Mouse (Mus musculus) heart, embryonic 14.5 days (tissue): ENCODE results near the gene Tmem198. TPM values are rescaled to one million over a fixed set of nuclear protein-coding genes. Genes with fewer than 3 reads are reported as not detected.
A peak's percentile ranks its signal among the peaks of the same experiment; 100 is the strongest.

Source experiments
- ATAC-seq: fragments of 200-750 bp; cut with Nextera tagmentation; 2 replicates; pipeline ENCODE4 v1.8.0; 2017; ENCODE audit warnings: low read depth, moderate TSS enrichment; ENCODE audit not compliant: insufficient number of reproducible peaks, insufficient read depth, low FRiP score
- H3K27ac ChIP-seq, 2 experiments: fragments of 200-500 bp in 1 of 2; fragments of 300-500 bp in 1 of 2; sonication (generic) in 1 of 2; replicated peaks in 1 of 2; 2 replicates each; pipeline ENCODE4 v1.5.1; 2012 to 2014; ENCODE audit warnings: low read depth in 2 of 2, low read length in 2 of 2, control low read depth in 1 of 2, mild to moderate bottlenecking in 1 of 2, mixed read lengths in 1 of 2; ENCODE audit not compliant: control insufficient read depth in 1 of 2, insufficient read depth in 1 of 2
- H3K27me3 ChIP-seq: fragments of 300-500 bp; sonication (generic); 2 replicates; pipeline ENCODE4 v1.6.1; 2014; ENCODE audit warnings: mild to moderate bottlenecking, low read length, control low read depth; ENCODE audit not compliant: control insufficient read depth, insufficient read depth
- H3K36me3 ChIP-seq: fragments of 300-500 bp; sonication (generic); 2 replicates; pipeline ENCODE4 v1.6.1; 2014; ENCODE audit warnings: mild to moderate bottlenecking, control low read depth, low read length, mixed read lengths; ENCODE audit not compliant: control insufficient read depth, insufficient read depth
- H3K4me1 ChIP-seq, 2 experiments: fragments of 200-500 bp in 1 of 2; fragments of 300-500 bp in 1 of 2; sonication (generic) in 1 of 2; 2 replicates each; pipeline ENCODE4 v1.6.1; 2012 to 2014; ENCODE audit warnings: low read length in 2 of 2, control low read depth in 1 of 2, mixed read lengths in 1 of 2; ENCODE audit not compliant: control insufficient read depth in 2 of 2, insufficient read depth in 2 of 2
- H3K4me2 ChIP-seq: fragments of 300-500 bp; sonication (generic); 2 replicates; pipeline ENCODE4 v1.6.1; 2014; ENCODE audit warnings: mild to moderate bottlenecking, low read length
- H3K4me3 ChIP-seq, 2 experiments: fragments of 200-500 bp in 1 of 2; fragments of 300-500 bp in 1 of 2; sonication (generic) in 1 of 2; 2 replicates each; pipeline ENCODE4 v1.5.1; 2012 to 2014; ENCODE audit warnings: low read length in 2 of 2, mild to moderate bottlenecking in 2 of 2, control low read depth in 1 of 2, low read depth in 1 of 2, moderate library complexity in 1 of 2; ENCODE audit not compliant: control insufficient read depth in 1 of 2, insufficient read depth in 1 of 2
- H3K9ac ChIP-seq: fragments of 300-500 bp; sonication (generic); 2 replicates; pipeline ENCODE4 v1.6.1; 2014; ENCODE audit warnings: mild to moderate bottlenecking, low read length
- H3K9me3 ChIP-seq: fragments of 300-500 bp; sonication (generic); 2 replicates; pipeline ENCODE4 v1.6.1; 2016; ENCODE audit warnings: low read length, control low read depth; ENCODE audit not compliant: control insufficient read depth
- WGBS: fragments of 180-500 bp; shearing (Covaris S2); extraction: QIAGEN DNeasy Blood & Tissue Kit; methylation state at CpG from one replicate; pipeline ENCODE4 v1.1.7; 2014; 5-methylcytosine and 5-hydroxymethylcytosine counted together
- polyA plus RNA-seq: library from polyadenylated mRNA; unstranded; fragments of >200 nt; fragmentation: Nextera tagmentation; extraction: Ambion mirVana; gene quantifications from 2 replicates; pipeline ENCODE4 v1.2.1, GENCODE M21; 2014

Tmem198 gene
- polyA plus RNA-seq, 1 experiment from 2014 or later, result 0.38 TPM

DNA sequence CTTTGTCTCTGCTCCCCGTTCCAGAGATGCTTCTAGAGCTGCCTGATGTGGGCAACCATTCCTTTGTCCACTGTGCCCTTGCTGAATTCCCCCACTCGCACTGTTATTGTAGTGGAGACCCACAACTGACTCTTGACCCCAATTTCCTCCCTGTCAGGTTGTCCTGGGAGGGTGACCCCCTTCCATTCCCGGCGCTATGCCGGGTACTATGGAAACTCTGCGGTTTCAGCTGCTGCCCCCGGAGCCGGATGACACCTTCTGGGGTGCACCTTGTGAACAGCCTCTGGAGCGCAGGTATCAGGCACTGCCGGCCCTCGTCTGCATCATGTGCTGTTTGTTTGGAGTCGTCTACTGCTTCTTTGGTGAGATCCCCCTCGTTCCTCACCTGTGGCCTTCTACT is 704 bp downstream of the Tmem198 start:
- H3K4me2 ChIP-seq, result peak overlapping the region; percentile 83
- peak overlapping the region in 1 of 2 experiments; percentile 68; a peak in 3 of 4 replicates for H3K4me3 ChIP-seq
- H3K27me3 ChIP-seq, result peaks cover 70% of the 10 kb centered on the region
- no peak overlapping the region for H3K27ac ChIP-seq
- peaks cover 26% of the 10 kb centered on the region for H3K36me3 ChIP-seq
- peaks cover 12 to 24% of the 10 kb centered on the region in 2 experiments for H3K4me1 ChIP-seq
- H3K9ac ChIP-seq, result no peak overlapping the region
- H3K9me3 ChIP-seq, result no peaks in the 10 kb centered on the region
- ATAC-seq, result no peak
- 24% methylated on average over 13 of the region's 13 CpGs for WGBS

DNA sequence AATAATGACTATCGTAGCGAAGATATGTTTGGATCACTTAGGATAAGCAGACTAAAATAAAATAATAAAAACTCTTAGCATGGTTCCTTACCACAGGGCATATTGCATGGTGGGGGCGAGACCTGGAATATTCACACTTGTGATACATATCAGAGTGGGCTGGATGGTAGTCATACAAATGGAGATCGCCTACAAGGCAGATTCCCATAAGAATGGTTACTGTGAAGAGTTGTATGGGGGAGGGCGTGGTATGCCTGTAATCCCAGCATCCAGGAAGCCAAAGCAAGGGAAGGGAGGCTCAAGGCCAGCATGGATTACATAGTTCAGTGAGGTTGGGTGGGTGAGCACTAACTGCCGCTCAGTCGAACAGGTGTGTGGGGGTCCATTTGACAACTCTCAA is 1.4 kb downstream of the Tmem198 start:
- Histone ChIP-seq H3K9ac (no peak overlapping the region), H3K36me3 (peaks cover 25% of the 10 kb centered on the region), H3K27ac (no peak overlapping the region), H3K4me2 (no peak overlapping the region), H3K4me1 (peaks cover 12 to 24% of the 10 kb centered on the region in 2 experiments), H3K9me3 (no peaks in the 10 kb centered on the region), H3K27me3 (peaks cover 75% of the 10 kb centered on the region), H3K4me3 (no peak overlapping the region)
- ATAC-seq, result no peak
- 80% methylated on average over 7 of the region's 7 CpGs for WGBS

DNA sequence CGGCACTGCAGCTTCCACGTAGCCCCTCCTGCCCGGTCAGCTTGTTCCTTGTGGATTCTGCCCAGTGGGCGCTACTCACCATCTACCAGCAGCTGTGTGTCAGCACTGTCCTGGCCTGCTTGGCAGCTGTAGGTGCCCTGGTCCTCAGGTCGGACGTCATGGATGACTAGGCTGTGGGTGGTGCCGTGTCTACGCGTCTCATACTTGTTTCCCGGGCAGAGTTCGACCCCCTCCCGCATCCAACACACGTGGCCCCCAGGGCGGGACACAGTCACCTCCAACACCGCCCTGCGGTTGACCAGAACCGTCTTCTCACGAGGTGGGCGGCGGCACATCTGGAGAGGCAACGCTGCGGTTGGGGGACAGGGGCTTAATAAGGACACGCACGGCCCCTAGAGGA is 7.2 kb downstream of the Tmem198 start:
- H3K27ac ChIP-seq, result no peak overlapping the region
- no peaks in the 10 kb centered on the region for H3K9me3 ChIP-seq
- no peak overlapping the region for H3K9ac ChIP-seq
- WGBS, result 36% methylated on average over 24 of the region's 24 CpGs
- no peak for ATAC-seq
- H3K27me3 ChIP-seq, result peaks cover 56% of the 10 kb centered on the region
- H3K4me3 ChIP-seq, result no peak overlapping the region
- H3K4me2 ChIP-seq, result no peak overlapping the region
- H3K36me3 ChIP-seq, result peaks cover 59% of the 10 kb centered on the region
- H3K4me1 ChIP-seq, result peaks cover 9% of the 10 kb centered on the region in 2 experiments; a peak in 3 of 4 replicates

DNA sequence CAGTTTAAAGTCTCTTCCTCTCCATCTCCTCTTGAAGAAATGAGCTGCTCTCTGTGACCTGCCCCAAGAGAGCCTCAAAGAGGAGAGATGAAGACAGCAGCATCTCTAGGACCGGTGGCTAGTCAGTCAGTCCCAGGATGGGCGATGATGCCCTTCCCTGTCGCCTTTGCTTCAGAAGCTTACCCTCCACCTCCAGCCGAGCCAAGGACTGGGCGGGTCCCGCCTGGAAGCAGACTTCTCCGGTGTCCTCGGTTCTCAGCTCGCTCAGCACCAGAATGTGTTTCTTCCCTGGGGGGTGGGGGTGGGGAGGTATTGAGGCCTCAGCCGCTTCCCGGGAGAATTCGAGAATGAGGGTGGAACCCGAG is 7.7 kb downstream of the Tmem198 start:
- no peak for ATAC-seq
- WGBS, result 16% methylated on average over 13 of the region's 13 CpGs
- Histone ChIP-seq H3K27me3 (peaks cover 51% of the 10 kb centered on the region), H3K4me3 (peak overlapping the region; percentile 41 to 47), H3K9ac (no peak overlapping the region), H3K4me1 (peaks cover 9% of the 10 kb centered on the region in 2 experiments; a peak in 3 of 4 replicates), H3K36me3 (peaks cover 64% of the 10 kb centered on the region), H3K4me2 (peak overlapping the region; percentile 78), H3K9me3 (no peaks in the 10 kb centered on the region), H3K27ac (no peak overlapping the region)

DNA sequence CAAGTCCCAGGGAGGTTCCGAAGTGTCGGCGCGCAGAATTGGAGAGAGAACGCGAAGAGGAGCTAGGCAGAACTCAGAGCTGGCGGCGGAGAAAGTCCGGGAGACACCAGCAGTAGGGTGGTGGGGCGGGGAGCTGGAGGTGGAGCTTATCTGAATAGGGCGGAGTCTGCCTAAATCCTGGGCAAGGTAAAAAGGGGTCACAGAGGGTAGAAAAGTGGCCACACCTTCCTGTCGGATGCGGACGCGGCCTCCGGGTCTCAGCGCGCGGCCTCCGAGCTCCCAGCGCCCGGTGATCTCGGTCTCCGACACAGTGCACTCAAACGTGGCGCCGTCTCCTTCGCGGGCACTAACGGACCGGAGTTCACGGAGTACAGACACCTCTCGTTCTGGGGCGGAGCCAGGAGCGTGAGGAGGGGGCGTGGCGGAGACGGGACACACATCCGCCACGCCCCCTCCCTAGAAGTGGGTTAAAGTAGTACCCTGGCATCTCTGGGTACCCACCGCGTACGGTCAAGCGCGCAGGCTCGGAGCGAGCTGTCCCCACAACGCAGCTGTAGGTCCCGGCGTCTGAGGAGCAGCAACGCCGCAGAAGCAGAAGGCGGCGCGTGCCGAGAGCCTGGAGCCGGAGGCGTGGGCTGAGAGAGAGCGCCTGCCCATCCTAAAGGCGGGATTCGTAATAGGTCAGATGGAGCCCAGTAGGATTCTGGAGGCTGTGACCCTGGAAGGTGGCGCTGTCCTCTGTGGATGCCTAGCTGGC is 8.3 kb downstream of the Tmem198 start:
- Histone ChIP-seq H3K4me3 (peak overlapping the region; percentile 41 to 47), H3K4me1 (peaks cover 9% of the 10 kb centered on the region in 2 experiments; a peak in 3 of 4 replicates), H3K9me3 (no peaks in the 10 kb centered on the region), H3K27ac (no peak overlapping the region), H3K36me3 (peaks cover 69% of the 10 kb centered on the region), H3K27me3 (peaks cover 45% of the 10 kb centered on the region), H3K4me2 (peak overlapping the region; percentile 78), H3K9ac (peak overlapping the region; percentile 58)
- peak; percentile 53 for ATAC-seq
- 4% methylated on average over 60 of the region's 62 CpGs for WGBS

GRCm38 (mm10) chr1:75490785-75491551 is 11.6 kb downstream of the Tmem198 start:
- Histone ChIP-seq H3K9ac (no peak overlapping the region), H3K4me3 (no peak overlapping the region), H3K4me1 (peaks cover 9% of the 10 kb centered on the region in 2 experiments; a peak in 3 of 4 replicates), H3K27ac (no peak overlapping the region), H3K36me3 (peaks cover 86% of the 10 kb centered on the region), H3K4me2 (no peak overlapping the region), H3K27me3 (peaks cover 15% of the 10 kb centered on the region), H3K9me3 (no peaks in the 10 kb centered on the region)
- ATAC-seq, result no peak
- 81% methylated on average over 34 of the region's 34 CpGs for WGBS

GRCm38 (mm10) chr1:75492579-75493170 is 13.3 kb downstream of the Tmem198 start:
- Histone ChIP-seq H3K4me2 (no peak overlapping the region), H3K9ac (no peak overlapping the region), H3K4me1 (peaks cover 4 to 5% of the 10 kb centered on the region in 2 experiments; a peak in 3 of 4 replicates), H3K4me3 (no peak overlapping the region), H3K27me3 (no peaks in the 10 kb centered on the region; the same call in 1 of the 2 replicates), H3K27ac (no peak overlapping the region), H3K36me3 (peaks cover 91% of the 10 kb centered on the region), H3K9me3 (no peaks in the 10 kb centered on the region)
- 61% methylated on average over 24 of the region's 24 CpGs for WGBS
- ATAC-seq, result no peak
